Mouse (Mus musculus) liver, postnatal 0 days (tissue): ENCODE measurements around the gene Gpx3. TPM values are rescaled to one million over a fixed set of nuclear protein-coding genes. Genes with fewer than 3 reads are reported as not detected.

ENCODE experiments used
- ATAC-seq: fragments of 200-750 bp; cut with Nextera tagmentation; 2 replicates; pipeline ENCODE4 v1.8.0; 2017; ENCODE audit warnings: mild to moderate bottlenecking, moderate library complexity
- DNase-seq: peaks from one replicate; pipeline ENCODE4 v3.0.0-alpha.2; 2016
- H3K27ac ChIP-seq: fragments of 300-500 bp; sonication (generic); 2 replicates; pipeline ENCODE4 v1.5.1; 2014; ENCODE audit warnings: antibody characterized with exemption, moderate library complexity, mild to moderate bottlenecking, low read depth
- H3K27me3 ChIP-seq: fragments of 300-500 bp; sonication (generic); 2 replicates; pipeline ENCODE4 v1.6.1; 2014; ENCODE audit warnings: low read length, control low read depth, mixed read lengths; ENCODE audit not compliant: insufficient read depth
- H3K36me3 ChIP-seq: fragments of 300-500 bp; sonication (generic); replicated peaks from 2 replicates; pipeline ENCODE4 v1.6.1; 2014; ENCODE audit warnings: mild to moderate bottlenecking, control low read depth, low read length, moderate library complexity, mixed read lengths; ENCODE audit not compliant: insufficient read depth
- H3K4me1 ChIP-seq: fragments of 300-500 bp; sonication (generic); 2 replicates; pipeline ENCODE4 v1.6.1; 2014; ENCODE audit warnings: antibody characterized with exemption, mild to moderate bottlenecking, control low read depth; ENCODE audit not compliant: insufficient read depth
- H3K4me2 ChIP-seq: fragments of 300-500 bp; sonication (generic); 2 replicates; pipeline ENCODE4 v1.6.1; 2014; ENCODE audit warnings: low read depth, mild to moderate bottlenecking, low read length, moderate library complexity, mixed read lengths
- H3K4me3 ChIP-seq: fragments of 300-500 bp; sonication (generic); 2 replicates; pipeline ENCODE4 v1.5.1; 2014; ENCODE audit warnings: low read depth, low read length
- H3K9ac ChIP-seq: fragments of 300-500 bp; sonication (generic); replicated peaks from 2 replicates; pipeline ENCODE4 v1.6.1; 2014; ENCODE audit warnings: mild to moderate bottlenecking, moderate library complexity
- H3K9me3 ChIP-seq: fragments of 300-500 bp; sonication (generic); 2 replicates; pipeline ENCODE4 v1.6.1; 2016; ENCODE audit warnings: mild to moderate bottlenecking, control low read depth, low read length, mixed read lengths
- CTCF ChIP-seq: sonication (generic); IDR thresholded peaks from 2 replicates; pipeline ENCODE4 v1.5.1; 2016; ENCODE audit warnings: antibody characterized with exemption, low read depth
- EP300 ChIP-seq: IDR thresholded peaks from 2 replicates; pipeline ENCODE4 v1.6.1; 2016; ENCODE audit warnings: antibody characterized with exemption, low read depth, mild to moderate bottlenecking
- WGBS: fragments of 180-500 bp; shearing (Covaris S2); extraction: QIAGEN DNeasy Blood & Tissue Kit; methylation state at CpG from one replicate; pipeline ENCODE4 v1.1.7; 2014; ENCODE audit not compliant: insufficient replicate concordance; 5-methylcytosine and 5-hydroxymethylcytosine counted together
- polyA plus RNA-seq: library from polyadenylated mRNA; unstranded; fragments of >200 nt; fragmentation: Nextera tagmentation; extraction: Ambion mirVana; gene quantifications from 2 replicates; pipeline ENCODE4 v1.2.1, GENCODE M21; 2015

Gpx3 gene
- polyA plus RNA-seq, 1 experiment from 2014 or later: 30.4 TPM

DNA sequence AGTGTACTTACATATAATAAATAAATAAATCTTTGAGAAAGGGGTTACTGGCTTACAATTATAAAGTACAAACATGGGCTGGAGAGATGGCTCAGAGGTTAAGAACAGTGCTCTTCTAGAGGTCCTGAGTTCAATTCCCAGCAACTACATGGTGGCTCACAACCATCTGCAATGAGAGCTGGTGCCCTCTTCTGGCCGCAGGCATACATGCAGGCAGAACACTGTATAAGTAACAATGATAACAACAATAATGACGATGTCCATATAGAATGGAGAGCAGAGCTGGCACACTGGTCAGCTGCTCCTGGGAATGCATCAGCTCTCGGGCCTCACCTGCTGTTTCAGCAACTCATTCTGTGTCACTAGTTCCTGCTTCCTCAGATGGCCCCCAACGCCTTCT is 16.0 kb downstream of the Gpx3 start:
- no peak overlapping the region for H3K27ac ChIP-seq
- H3K36me3 ChIP-seq: peaks cover 61% of the 10 kb centered on the region
- H3K9ac ChIP-seq: no peak overlapping the region
- no peaks in the 10 kb centered on the region for H3K9me3 ChIP-seq
- 74% methylated on average over 4 of the region's 4 CpGs for WGBS
- H3K4me1 ChIP-seq: no peaks in the 10 kb centered on the region
- no peak overlapping the region for H3K4me3 ChIP-seq
- DNase-seq (no peak), ATAC-seq (no peak)
- no peak for TF ChIP-seq EP300
- TF ChIP-seq CTCF: peak; percentile 57
- no peaks in the 10 kb centered on the region for H3K27me3 ChIP-seq
- H3K4me2 ChIP-seq: no peak overlapping the region

DNA sequence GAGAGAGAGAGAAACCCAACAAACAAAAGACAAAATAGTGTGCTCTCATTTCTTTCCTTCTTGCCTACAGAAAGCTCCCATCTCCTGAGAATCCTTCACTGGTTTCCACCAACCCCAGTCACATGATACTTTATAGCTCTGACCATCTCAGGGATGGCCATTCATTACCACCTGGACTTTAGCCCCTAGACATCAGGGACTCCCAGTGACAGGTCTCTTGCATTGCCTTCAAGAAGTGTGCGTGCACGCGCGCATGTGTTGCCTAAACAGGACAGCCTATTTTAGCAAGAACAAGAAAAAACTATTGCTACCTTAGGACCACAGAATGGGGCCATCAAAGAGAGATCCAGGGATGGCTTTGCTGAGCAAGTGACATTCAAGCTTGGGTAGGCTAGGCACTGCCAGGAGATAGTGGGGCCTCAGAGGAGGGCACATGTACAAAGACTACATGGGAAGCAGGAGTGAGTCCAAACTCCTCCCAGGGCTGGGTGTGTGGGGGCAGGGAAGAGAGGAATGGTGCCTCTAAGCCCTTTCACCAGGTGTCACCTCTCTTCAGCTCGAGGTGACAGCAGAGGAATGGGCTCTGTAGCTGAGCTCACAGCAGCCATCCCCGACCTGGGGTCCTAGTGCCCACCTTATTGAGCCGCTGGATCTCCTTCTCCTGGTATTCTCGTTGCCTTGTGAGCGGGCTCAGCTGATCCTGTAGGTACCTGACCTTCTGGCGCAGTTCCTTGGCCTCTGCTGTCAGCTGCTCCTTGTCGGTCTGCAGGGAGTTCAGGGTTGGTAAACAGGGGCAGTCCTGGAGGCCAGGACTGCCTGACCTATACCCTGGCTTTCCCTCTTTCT is 18.1 kb downstream of the Gpx3 start:
- TF ChIP-seq CTCF (no peak), EP300 (no peak)
- no peaks in the 10 kb centered on the region for H3K27me3 ChIP-seq
- no peaks in the 10 kb centered on the region for H3K9me3 ChIP-seq
- no peak overlapping the region for H3K4me3 ChIP-seq
- WGBS: 69% methylated on average over 11 of the region's 11 CpGs
- H3K27ac ChIP-seq: peak overlapping the region; percentile 67
- H3K4me1 ChIP-seq: no peaks in the 10 kb centered on the region
- DNase-seq (no peak), ATAC-seq (no peak)
- peak overlapping the region; percentile 27 for H3K9ac ChIP-seq
- H3K4me2 ChIP-seq: peak overlapping the region; percentile 4; the same call in 1 of the 2 replicates
- peaks cover 59% of the 10 kb centered on the region for H3K36me3 ChIP-seq

GRCm38 (mm10) chr11:54920973-54921580 is 18.8 kb downstream of the Gpx3 start:
- Histone ChIP-seq H3K9ac (peak overlapping the region; percentile 27; the same call in 1 of the 2 replicates), H3K4me2 (0 out of 2 replicates have a peak overlapping the region, but pooled peaks have one; percentile 4), H3K36me3 (peaks cover 63% of the 10 kb centered on the region), H3K27me3 (no peaks in the 10 kb centered on the region), H3K4me1 (no peaks in the 10 kb centered on the region), H3K9me3 (no peaks in the 10 kb centered on the region), H3K4me3 (no peak overlapping the region), H3K27ac (peak overlapping the region; percentile 42; the same call in 1 of the 2 replicates)
- 72% methylated on average over 6 of the region's 6 CpGs for WGBS
- ATAC-seq (no peak), DNase-seq (no peak)
- TF ChIP-seq EP300: no peak
- no peak for TF ChIP-seq CTCF

DNA sequence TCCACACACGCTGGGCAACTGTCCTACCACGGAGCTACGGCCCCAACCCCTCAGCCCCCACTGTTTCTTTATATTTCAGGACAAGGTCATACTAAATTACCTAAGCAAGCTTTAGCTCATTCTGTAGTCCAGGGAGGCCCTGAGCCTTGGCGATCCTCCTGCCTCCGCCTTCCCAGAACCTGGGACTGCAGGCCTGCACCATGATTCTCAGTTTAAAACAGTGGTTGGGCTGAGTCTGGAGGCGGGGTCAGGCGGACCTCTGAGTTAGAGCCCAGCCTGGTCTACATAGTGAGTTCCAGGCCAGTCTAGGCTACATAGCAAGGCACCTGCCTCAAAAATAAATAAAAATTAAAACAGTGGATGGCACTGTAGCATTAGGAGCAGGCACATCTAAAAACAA is 19.5 kb downstream of the Gpx3 start:
- no peak overlapping the region for H3K9ac ChIP-seq
- 57% methylated on average over 7 of the region's 7 CpGs for WGBS
- H3K36me3 ChIP-seq: peaks cover 65% of the 10 kb centered on the region
- H3K9me3 ChIP-seq: no peaks in the 10 kb centered on the region
- H3K4me2 ChIP-seq: no peak overlapping the region
- no peaks in the 10 kb centered on the region for H3K27me3 ChIP-seq
- no peaks in the 10 kb centered on the region for H3K4me1 ChIP-seq
- DNase-seq (no peak), ATAC-seq (0 out of 2 replicates have a peak, but pooled peaks have one; percentile 17)
- no peak overlapping the region for H3K4me3 ChIP-seq
- TF ChIP-seq EP300 (no peak), CTCF (no peak)
- peak overlapping the region; percentile 42; the same call in 1 of the 2 replicates for H3K27ac ChIP-seq

GRCm38 (mm10) chr11:54922488-54922887 is 20.2 kb downstream of the Gpx3 start:
- WGBS: 83% methylated on average over 3 of the region's 3 CpGs
- Histone ChIP-seq H3K27me3 (no peaks in the 10 kb centered on the region), H3K27ac (no peak overlapping the region), H3K4me1 (no peaks in the 10 kb centered on the region), H3K4me2 (no peak overlapping the region), H3K36me3 (peaks cover 63% of the 10 kb centered on the region), H3K4me3 (no peak overlapping the region), H3K9me3 (no peaks in the 10 kb centered on the region), H3K9ac (no peak overlapping the region)
- DNase-seq: no peak
- ATAC-seq: no peak
- TF ChIP-seq CTCF: no peak
- no peak for TF ChIP-seq EP300

GRCm38 (mm10) chr11:54924145-54924544 is 21.9 kb downstream of the Gpx3 start:
- Histone ChIP-seq H3K9ac (no peak overlapping the region), H3K4me3 (no peak overlapping the region), H3K27me3 (no peaks in the 10 kb centered on the region), H3K27ac (no peak overlapping the region), H3K9me3 (no peaks in the 10 kb centered on the region), H3K4me2 (no peak overlapping the region), H3K4me1 (no peaks in the 10 kb centered on the region), H3K36me3 (peaks cover 61% of the 10 kb centered on the region)
- DNase-seq (no peak), ATAC-seq (no peak)
- no peak for TF ChIP-seq CTCF
- TF ChIP-seq EP300: no peak
- 86% methylated on average over 14 of the region's 14 CpGs for WGBS
